Mouse (Mus musculus) C3H10T1/2 (cell line): ENCODE results near the gene Met. TPM values are rescaled to one million over a fixed set of nuclear protein-coding genes. Genes with fewer than 3 reads are reported as not detected.

Source experiments
- polyA plus RNA-seq, 2 experiments: library from polyadenylated mRNA; unstranded; fragments of >200 nt; fragmentation: generic; extraction: Trizol; gene quantifications; one replicate each; pipeline ENCODE4 v1.2.1; 2012; ENCODE audit warnings: missing spikeins in 2 of 2

The Met gene
- polyA plus RNA-seq = 1 to 10 TPM; 1.2 to 3.0 TPM

GRCm38 (mm10) chr6:17463434-17464280 is at the start of gene Met:
TSS of gene Met (plus strand) at chr6:17463800.

Other genes with a start within 250 kb of the Met start
- gene Cav2, start 182.6 kb upstream of the Met start, polyA plus RNA-seq = 1 to 10 TPM; 2.9 to 7.3 TPM
- 10 to 100 TPM in 1 of 2 experiments, 1 to 10 TPM in 1; 5.0 to 30.0 TPM for gene Cav1, start 157.5 kb upstream of the Met start, polyA plus RNA-seq
- 10 to 100 TPM in 1 of 2 experiments, 1 to 10 TPM in 1; 2.8 to 26.0 TPM for gene Capza2, start 172.4 kb downstream of the Met start, polyA plus RNA-seq
- 10 to 100 TPM in 1 of 2 experiments, 1 to 10 TPM in 1; 5.1 to 10.9 TPM for gene St7, start 229.1 kb downstream of the Met start, polyA plus RNA-seq